Mouse (Mus musculus) left cerebral cortex, postnatal 4 days (tissue): ENCODE data around the gene Mas1. TPM values are rescaled to one million over a fixed set of nuclear protein-coding genes. Genes with fewer than 3 reads are reported as not detected.
A peak's percentile ranks its signal among the peaks of the same experiment; 100 is the strongest.

Experiments used
- DNase-seq: peaks from one replicate; pipeline ENCODE4 v3.0.0-alpha.2; 2022
- intact Hi-C: fragments of 180-260 bp; cut with DNase I; formaldehyde crosslinking; loops from one replicate; pipeline ENCODE4 v1.15.1; 2025
- total RNA-seq, 2 experiments: library from RNA; stranded (reverse); gene quantifications; 2 replicates each; pipeline ENCODE4 v1.2.3; 2021

Mas1 gene
- total RNA-seq, 2 experiments from 2014 or later: 3.4 to 9.2 TPM

GRCm38 (mm10) chr17:12832657-12833056, 35.3 kb downstream of the Mas1 start:
- intact Hi-C loops: no loop called here
- no peak for DNase-seq

- intact Hi-C loops: no loop called here
- DNase-seq: no peak
Observed at GRCm38 (mm10) chr17:12832231-12832630, 35.7 kb downstream of the Mas1 start.

GRCm38 (mm10) chr17:12830351-12830750, 37.6 kb downstream of the Mas1 start:
- no peak for DNase-seq
- intact Hi-C loops: no loop called here

GRCm38 (mm10) chr17:12815885-12816284, 52.1 kb downstream of the Mas1 start:
- DNase-seq: no peak
- intact Hi-C loops: no loop called here

- DNase-seq: no peak
- intact Hi-C loops: no loop called here
Observed at GRCm38 (mm10) chr17:12814502-12814901, 53.4 kb downstream of the Mas1 start.

GRCm38 (mm10) chr17:12810973-12811303, 57.0 kb downstream of the Mas1 start:
- DNase-seq: no peak
- intact Hi-C loops: no loop called here

- DNase-seq: peak; percentile 66
Observed at GRCm38 (mm10) chr17:12810103-12810972, 57.6 kb downstream of the Mas1 start.

GRCm38 (mm10) chr17:12808851-12809250, 59.1 kb downstream of the Mas1 start:
- intact Hi-C loops: no loop called here
- no peak for DNase-seq

More at GRCm38 (mm10) chr17:12810103-12810972, 57.6 kb downstream of the Mas1 start:
- intact Hi-C loops: no loop called here

GRCm38 (mm10) chr17:12804584-12805445, 63.1 kb downstream of the Mas1 start:
- intact Hi-C loops: no loop called here
- no peak for DNase-seq

- intact Hi-C loops: no loop called here
- no peak for DNase-seq
Observed at GRCm38 (mm10) chr17:12801861-12802540, 65.9 kb downstream of the Mas1 start.

GRCm38 (mm10) chr17:12799368-12800275, 68.3 kb downstream of the Mas1 start:
- intact Hi-C loops: loop anchor here (5.0 kb wide), 1 partner anchor 198 kb away; no protein-coding TSS in a partner anchor
- no peak for DNase-seq

GRCm38 (mm10) chr17:12798571-12798970, 69.4 kb downstream of the Mas1 start:
- no peak for DNase-seq
- intact Hi-C loops: loop anchor here (5.0 kb wide), 1 partner anchor 199 kb away; no protein-coding TSS in a partner anchor

GRCm38 (mm10) chr17:12797427-12798029, 70.4 kb downstream of the Mas1 start:
- intact Hi-C loops: loop anchor here (5.0 kb wide), 1 partner anchor 200 kb away; no protein-coding TSS in a partner anchor
- DNase-seq: no peak

- DNase-seq: no peak
- intact Hi-C loops: loop anchor here (5.0 kb wide), 1 partner anchor 201 kb away; no protein-coding TSS in a partner anchor
Observed at GRCm38 (mm10) chr17:12796633-12797032, 71.3 kb downstream of the Mas1 start.

GRCm38 (mm10) chr17:12793660-12794406, 74.1 kb downstream of the Mas1 start:
- peak; percentile 69 for DNase-seq
- intact Hi-C loops: no loop called here

- intact Hi-C loops: no loop called here
- DNase-seq: peak; percentile 32
Observed at GRCm38 (mm10) chr17:12792422-12793206, 75.3 kb downstream of the Mas1 start.

- intact Hi-C loops: no loop called here
Observed at GRCm38 (mm10) chr17:12791420-12791819, 76.5 kb downstream of the Mas1 start.

GRCm38 (mm10) chr17:12791079-12791406, 76.9 kb downstream of the Mas1 start:
- intact Hi-C loops: no loop called here
- DNase-seq: no peak

More at GRCm38 (mm10) chr17:12791420-12791819, 76.5 kb downstream of the Mas1 start:
- DNase-seq: no peak
